Mouse (Mus musculus) embryonic facial prominence, embryonic 11.5 days (tissue): ENCODE measurements around the gene Rasd2. TPM values are rescaled to one million over a fixed set of nuclear protein-coding genes. Genes with fewer than 3 reads are reported as not detected.
A peak's percentile ranks its signal among the peaks of the same experiment; 100 is the strongest.

Experiments used
- ATAC-seq: fragments of 200-750 bp; cut with Nextera tagmentation; replicated peaks from 2 replicates; pipeline ENCODE4 v1.8.0; 2017; ENCODE audit warnings: low read depth; ENCODE audit not compliant: insufficient number of reproducible peaks, low FRiP score, low TSS enrichment
- DNase-seq: peaks from one replicate; pipeline ENCODE4 v3.0.0-alpha.2; 2015; ENCODE audit warnings: low spot score
- H3K27ac ChIP-seq: fragments of 300-500 bp; sonication (generic); replicated peaks from 2 replicates; pipeline ENCODE4 v1.5.1; 2014; ENCODE audit warnings: mild to moderate bottlenecking, low read depth, low read length, control low read depth
- H3K27me3 ChIP-seq: fragments of 300-500 bp; sonication (generic); 2 replicates; pipeline ENCODE4 v1.6.1; 2014; ENCODE audit warnings: mild to moderate bottlenecking, low read length, moderate library complexity, mixed read lengths; ENCODE audit not compliant: control insufficient read depth, insufficient read depth
- H3K36me3 ChIP-seq: fragments of 300-500 bp; sonication (generic); replicated peaks from 2 replicates; pipeline ENCODE4 v1.6.1; 2014; ENCODE audit warnings: low read depth, mild to moderate bottlenecking, low read length, moderate library complexity, mixed read lengths; ENCODE audit not compliant: control insufficient read depth, insufficient read depth
- H3K4me1 ChIP-seq: fragments of 300-500 bp; sonication (generic); 2 replicates; pipeline ENCODE4 v1.6.1; 2014; ENCODE audit warnings: low read length, mixed read lengths; ENCODE audit not compliant: control insufficient read depth, insufficient read depth
- H3K4me2 ChIP-seq: fragments of 300-500 bp; sonication (generic); 2 replicates; pipeline ENCODE4 v1.6.1; 2014; ENCODE audit warnings: low read depth, mild to moderate bottlenecking, control low read depth, low read length, moderate library complexity
- H3K4me3 ChIP-seq: fragments of 300-500 bp; sonication (generic); 2 replicates; pipeline ENCODE4 v1.5.1; 2014; ENCODE audit warnings: low read depth, low read length, control low read depth
- H3K9ac ChIP-seq: fragments of 300-500 bp; sonication (generic); replicated peaks from 2 replicates; pipeline ENCODE4 v1.6.1; 2014; ENCODE audit warnings: mild to moderate bottlenecking, control low read depth, low read length
- H3K9me3 ChIP-seq: fragments of 300-500 bp; sonication (generic); replicated peaks from 2 replicates; pipeline ENCODE4 v1.6.1; 2016; ENCODE audit warnings: mild to moderate bottlenecking, low read length, inconsistent platforms, mixed read lengths; ENCODE audit not compliant: control insufficient read depth
- WGBS: fragments of 180-500 bp; shearing (Covaris S2); extraction: QIAGEN DNeasy Blood & Tissue Kit; methylation state at CpG from one replicate; pipeline ENCODE4 v1.1.7; 2014; 5-methylcytosine and 5-hydroxymethylcytosine counted together
- polyA plus RNA-seq: library from polyadenylated mRNA; unstranded; fragments of >200 nt; fragmentation: Nextera tagmentation; extraction: Ambion mirVana; gene quantifications from 2 replicates; pipeline ENCODE4 v1.2.1, GENCODE M21; 2014

Rasd2 gene
- polyA plus RNA-seq, 1 experiment from 2014 or later, result 0.31 TPM

- Histone ChIP-seq H3K4me3 (no peak overlapping the region), H3K27ac (no peak overlapping the region), H3K9me3 (no peaks in the 10 kb centered on the region), H3K4me2 (no peak overlapping the region), H3K4me1 (no peaks in the 10 kb centered on the region), H3K36me3 (no peaks in the 10 kb centered on the region), H3K27me3 (no peaks in the 10 kb centered on the region), H3K9ac (no peak overlapping the region)
- WGBS, result 81% methylated on average over 2 of the region's 2 CpGs
- no peak for DNase-seq
- no peak for ATAC-seq
Observed at GRCm38 (mm10) chr8:75226773-75227172, 13.0 kb downstream of the Rasd2 start.

GRCm38 (mm10) chr8:75233915-75234554 is 20.3 kb downstream of the Rasd2 start:
- H3K9me3 ChIP-seq, result no peaks in the 10 kb centered on the region
- H3K4me3 ChIP-seq, result no peak overlapping the region
- no peak for ATAC-seq
- no peaks in the 10 kb centered on the region for H3K36me3 ChIP-seq
- WGBS, result 60% methylated on average over 4 of the region's 4 CpGs
- no peaks in the 10 kb centered on the region for H3K4me1 ChIP-seq
- H3K9ac ChIP-seq, result no peak overlapping the region
- H3K4me2 ChIP-seq, result no peak overlapping the region
- DNase-seq, result peak; percentile 55
- H3K27me3 ChIP-seq, result no peaks in the 10 kb centered on the region
- no peak overlapping the region for H3K27ac ChIP-seq

- no peak for DNase-seq
- no peak for ATAC-seq
- Histone ChIP-seq H3K27me3 (no peaks in the 10 kb centered on the region), H3K9me3 (no peaks in the 10 kb centered on the region; the same call in 1 of the 2 replicates), H3K36me3 (no peaks in the 10 kb centered on the region), H3K27ac (no peak overlapping the region), H3K9ac (no peak overlapping the region), H3K4me3 (no peak overlapping the region), H3K4me2 (no peak overlapping the region), H3K4me1 (no peaks in the 10 kb centered on the region)
- 95% methylated on average over 15 of the region's 15 CpGs for WGBS
Observed at GRCm38 (mm10) chr8:75247331-75247730, 33.6 kb downstream of the Rasd2 start.

GRCm38 (mm10) chr8:75249186-75249585 is 35.4 kb downstream of the Rasd2 start:
- H3K9ac ChIP-seq, result no peak overlapping the region
- H3K4me1 ChIP-seq, result no peaks in the 10 kb centered on the region
- ATAC-seq (no peak), DNase-seq (no peak)
- 93% methylated on average over 4 of the region's 4 CpGs for WGBS
- H3K36me3 ChIP-seq, result no peaks in the 10 kb centered on the region
- no peak overlapping the region for H3K4me2 ChIP-seq
- no peak overlapping the region for H3K4me3 ChIP-seq
- no peaks in the 10 kb centered on the region; the same call in 1 of the 2 replicates for H3K9me3 ChIP-seq
- no peaks in the 10 kb centered on the region for H3K27me3 ChIP-seq
- H3K27ac ChIP-seq, result no peak overlapping the region

- H3K27ac ChIP-seq, result no peak overlapping the region
- no peak overlapping the region for H3K9ac ChIP-seq
- no peak for ATAC-seq
- no peaks in the 10 kb centered on the region for H3K4me1 ChIP-seq
- H3K36me3 ChIP-seq, result no peaks in the 10 kb centered on the region
- H3K27me3 ChIP-seq, result no peaks in the 10 kb centered on the region
- no peak overlapping the region for H3K4me2 ChIP-seq
- no peaks in the 10 kb centered on the region for H3K9me3 ChIP-seq
- DNase-seq, result no peak
- H3K4me3 ChIP-seq, result no peak overlapping the region
- WGBS, result 87% methylated on average over 3 of the region's 3 CpGs
Observed at GRCm38 (mm10) chr8:75254027-75254426, 40.3 kb downstream of the Rasd2 start.

- no peak overlapping the region for H3K4me3 ChIP-seq
- H3K27me3 ChIP-seq, result no peaks in the 10 kb centered on the region
- no peaks in the 10 kb centered on the region for H3K4me1 ChIP-seq
- H3K36me3 ChIP-seq, result no peaks in the 10 kb centered on the region
- H3K9me3 ChIP-seq, result no peaks in the 10 kb centered on the region
- H3K27ac ChIP-seq, result no peak overlapping the region
- no peak for DNase-seq
- WGBS, result 91% methylated on average over 3 of the region's 3 CpGs
- H3K4me2 ChIP-seq, result no peak overlapping the region
- H3K9ac ChIP-seq, result no peak overlapping the region
- ATAC-seq, result no peak
Observed at GRCm38 (mm10) chr8:75255635-75256034, 41.9 kb downstream of the Rasd2 start.

GRCm38 (mm10) chr8:75272166-75272565 is 58.4 kb downstream of the Rasd2 start:
- H3K4me3 ChIP-seq, result no peak overlapping the region
- no peak overlapping the region for H3K9ac ChIP-seq
- no peaks in the 10 kb centered on the region for H3K9me3 ChIP-seq
- 28% methylated on average over 4 of the region's 4 CpGs for WGBS
- ATAC-seq (no peak), DNase-seq (peak; percentile 67)
- H3K4me2 ChIP-seq, result no peak overlapping the region
- no peaks in the 10 kb centered on the region for H3K36me3 ChIP-seq
- H3K27me3 ChIP-seq, result no peaks in the 10 kb centered on the region
- H3K27ac ChIP-seq, result no peak overlapping the region
- no peaks in the 10 kb centered on the region for H3K4me1 ChIP-seq
